Mouse (Mus musculus) forebrain, embryonic 11.5 days (tissue): Measurements from ENCODE around the gene Slc38a3. TPM values are rescaled to one million over a fixed set of nuclear protein-coding genes. Genes with fewer than 3 reads are reported as not detected.

Experiments used
- ATAC-seq: fragments of 200-750 bp; cut with Nextera tagmentation; replicated peaks from 2 replicates; pipeline ENCODE4 v1.8.0; 2017; ENCODE audit warnings: moderate TSS enrichment; ENCODE audit not compliant: low FRiP score
- DNase-seq: peaks from one replicate; pipeline ENCODE4 v3.0.0-alpha.2; 2017; ENCODE audit warnings: low spot score
- H3K27ac ChIP-seq: fragments of 300-500 bp; sonication (generic); 2 replicates; pipeline ENCODE4 v1.5.1; 2014; ENCODE audit warnings: low read depth, low read length
- H3K27me3 ChIP-seq: fragments of 300-500 bp; sonication (generic); 2 replicates; pipeline ENCODE4 v1.6.1; 2014; ENCODE audit warnings: mild to moderate bottlenecking, low read length, mixed read lengths; ENCODE audit not compliant: control insufficient read depth, insufficient read depth
- H3K36me3 ChIP-seq: fragments of 300-500 bp; sonication (generic); 2 replicates; pipeline ENCODE4 v1.6.1; 2014; ENCODE audit warnings: mild to moderate bottlenecking, low read length, moderate library complexity, mixed read lengths; ENCODE audit not compliant: control insufficient read depth, insufficient read depth
- H3K4me1 ChIP-seq: fragments of 300-500 bp; sonication (generic); replicated peaks from 2 replicates; pipeline ENCODE4 v1.6.1; 2014; ENCODE audit warnings: low read length, mixed read lengths; ENCODE audit not compliant: control insufficient read depth, insufficient read depth
- H3K4me2 ChIP-seq: fragments of 300-500 bp; sonication (generic); 2 replicates; pipeline ENCODE4 v1.6.1; 2014; ENCODE audit warnings: low read depth, mild to moderate bottlenecking, low read length, moderate library complexity, mixed read lengths; ENCODE audit not compliant: severe bottlenecking
- H3K4me3 ChIP-seq: fragments of 300-500 bp; sonication (generic); 2 replicates; pipeline ENCODE4 v1.5.1; 2014; ENCODE audit warnings: low read depth, low read length
- H3K9ac ChIP-seq: fragments of 300-500 bp; sonication (generic); 2 replicates; pipeline ENCODE4 v1.6.1; 2014; ENCODE audit warnings: low read length
- H3K9me3 ChIP-seq: fragments of 300-500 bp; sonication (generic); 2 replicates; pipeline ENCODE4 v1.6.1; 2016; ENCODE audit warnings: low read length, mixed read lengths; ENCODE audit not compliant: control insufficient read depth
- WGBS: fragments of 180-500 bp; shearing (Covaris S2); extraction: QIAGEN DNeasy Blood & Tissue Kit; methylation state at CpG from one replicate; pipeline ENCODE4 v1.1.7; 2014; 5-methylcytosine and 5-hydroxymethylcytosine counted together
- polyA plus RNA-seq: library from polyadenylated mRNA; unstranded; fragments of >200 nt; fragmentation: Nextera tagmentation; extraction: Ambion mirVana; gene quantifications from 2 replicates; pipeline ENCODE4 v1.2.1, GENCODE M21; 2014

Slc38a3 gene
- polyA plus RNA-seq, 1 experiment from 2014 or later = 6.7 TPM

DNA sequence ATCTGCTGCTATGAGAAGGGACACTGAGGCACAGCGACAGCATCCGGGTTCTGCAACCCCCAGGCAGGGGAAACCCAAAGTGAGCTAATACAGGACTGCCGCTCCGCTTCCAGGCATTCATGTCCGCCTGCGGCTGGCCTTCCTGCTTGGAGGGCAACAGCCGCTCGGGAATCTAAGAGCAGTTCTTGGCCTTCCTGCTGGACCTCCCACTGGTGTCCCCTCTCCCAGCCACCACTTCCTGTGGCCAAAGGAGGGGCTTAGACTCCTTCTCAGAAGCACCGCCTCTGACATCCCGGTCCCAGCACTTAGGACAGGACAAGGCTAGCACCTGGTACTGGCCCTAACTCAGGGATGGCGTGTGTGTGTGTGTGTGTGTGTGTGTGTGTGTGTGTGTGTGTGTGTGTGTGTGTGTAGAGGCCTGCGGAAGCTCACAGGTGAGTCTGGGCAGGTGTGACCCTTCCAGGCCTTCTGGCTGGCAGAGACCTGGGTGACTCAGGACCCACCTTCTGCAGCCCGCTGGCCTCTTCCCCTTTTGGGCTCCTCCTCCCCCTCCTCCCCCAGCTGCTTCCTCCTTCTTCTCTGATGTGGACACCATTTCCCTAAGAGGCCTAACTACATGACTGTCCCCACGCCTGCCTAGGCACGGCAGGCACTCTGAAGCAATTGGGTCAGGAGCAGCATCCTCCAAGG lies 40.5 kb downstream of the Slc38a3 start:
- H3K36me3 ChIP-seq = no peaks in the 10 kb centered on the region; the same call in 1 of the 2 replicates
- H3K27me3 ChIP-seq = no peaks in the 10 kb centered on the region
- peak overlapping the region; percentile 55 for H3K4me2 ChIP-seq
- H3K4me1 ChIP-seq = peaks cover 79% of the 10 kb centered on the region
- H3K4me3 ChIP-seq = no peak overlapping the region
- 34% methylated on average over 14 of the region's 15 CpGs for WGBS
- DNase-seq (no peak), ATAC-seq (no peak)
- H3K9ac ChIP-seq = peak overlapping the region; percentile 73
- peak overlapping the region; percentile 100 for H3K27ac ChIP-seq
- no peaks in the 10 kb centered on the region for H3K9me3 ChIP-seq

DNA sequence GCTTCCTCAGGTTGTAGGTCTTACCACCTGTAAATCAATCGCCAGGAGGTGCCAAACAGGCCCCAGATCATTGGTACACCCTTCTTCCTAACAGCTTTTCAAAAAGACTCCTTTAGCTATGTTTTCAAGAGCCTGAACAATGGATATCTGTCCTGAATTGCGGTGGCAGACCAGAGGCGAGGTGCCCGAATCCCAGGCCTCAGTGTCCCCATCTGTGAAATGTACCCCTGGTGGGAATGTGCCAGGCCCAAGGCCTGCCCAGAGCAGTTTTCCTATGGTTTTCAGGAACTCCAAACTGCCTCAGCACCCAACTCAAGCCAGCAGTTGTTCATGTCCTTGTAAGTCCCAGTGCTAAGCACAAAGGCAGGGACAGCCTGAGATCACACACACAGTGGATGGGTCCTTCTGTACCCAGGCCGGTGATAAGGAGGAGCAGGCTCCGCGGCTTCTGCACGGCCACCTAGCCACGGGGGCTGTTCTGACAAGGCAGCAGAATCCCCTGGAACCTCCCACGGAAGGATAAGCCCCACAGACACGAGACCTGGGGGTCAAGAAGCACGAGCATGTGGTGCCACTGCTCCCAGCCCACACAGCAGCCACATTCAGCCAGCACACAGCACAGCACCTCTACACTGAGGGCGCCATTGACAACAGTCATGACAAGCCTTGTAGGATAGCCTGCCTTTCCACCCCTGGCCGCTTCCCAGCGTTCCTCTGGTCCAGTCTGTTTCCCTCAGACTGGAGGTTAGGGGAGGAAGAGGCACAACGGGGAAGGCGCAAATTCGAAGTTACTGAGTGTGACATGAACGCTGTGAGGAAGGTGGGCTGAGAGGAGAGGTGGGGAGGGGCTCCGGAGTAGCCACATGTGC lies 41.7 kb downstream of the Slc38a3 start:
- Histone ChIP-seq H3K27ac (peak overlapping the region; percentile 100), H3K4me2 (peak overlapping the region; percentile 43), H3K4me1 (peaks cover 72% of the 10 kb centered on the region), H3K9ac (peak overlapping the region; percentile 63), H3K36me3 (no peaks in the 10 kb centered on the region; the same call in 1 of the 2 replicates), H3K9me3 (no peaks in the 10 kb centered on the region), H3K27me3 (no peaks in the 10 kb centered on the region), H3K4me3 (peak overlapping the region; percentile 16)
- ATAC-seq (no peak), DNase-seq (peak; percentile 69)
- 16% methylated on average over 20 of the region's 20 CpGs for WGBS

DNA sequence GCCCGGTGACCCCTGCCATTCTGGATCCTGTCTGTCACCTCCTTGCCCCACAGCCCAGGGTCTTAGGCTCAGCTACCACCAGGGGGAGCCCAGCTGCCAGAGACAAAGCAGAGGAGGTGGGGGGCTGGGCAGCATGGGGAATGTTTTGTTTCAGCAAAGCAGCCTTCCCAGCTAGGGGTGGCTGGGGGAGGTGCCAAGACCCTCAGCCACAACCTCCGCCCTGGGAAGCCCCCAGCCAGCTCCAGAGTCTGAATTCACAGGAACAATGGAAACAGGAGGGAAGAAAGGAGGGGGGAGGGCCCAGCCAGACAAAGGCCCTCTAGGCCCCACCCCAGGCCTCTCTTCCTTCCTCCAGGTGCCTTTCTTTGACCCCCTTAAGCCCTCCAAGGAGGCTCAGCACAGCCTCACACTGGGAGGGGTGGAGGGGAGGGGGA lies 42.5 kb downstream of the Slc38a3 start:
- peaks cover 65% of the 10 kb centered on the region for H3K4me1 ChIP-seq
- no peaks in the 10 kb centered on the region for H3K9me3 ChIP-seq
- H3K27ac ChIP-seq = peak overlapping the region; percentile 100
- DNase-seq (peak; percentile 98), ATAC-seq (peak; percentile 81)
- peak overlapping the region; percentile 43 for H3K4me2 ChIP-seq
- 0% methylated on average over 2 of the region's 2 CpGs for WGBS
- H3K9ac ChIP-seq = peak overlapping the region; percentile 63
- H3K27me3 ChIP-seq = no peaks in the 10 kb centered on the region
- H3K4me3 ChIP-seq = peak overlapping the region; percentile 16
- no peaks in the 10 kb centered on the region; the same call in 1 of the 2 replicates for H3K36me3 ChIP-seq

DNA sequence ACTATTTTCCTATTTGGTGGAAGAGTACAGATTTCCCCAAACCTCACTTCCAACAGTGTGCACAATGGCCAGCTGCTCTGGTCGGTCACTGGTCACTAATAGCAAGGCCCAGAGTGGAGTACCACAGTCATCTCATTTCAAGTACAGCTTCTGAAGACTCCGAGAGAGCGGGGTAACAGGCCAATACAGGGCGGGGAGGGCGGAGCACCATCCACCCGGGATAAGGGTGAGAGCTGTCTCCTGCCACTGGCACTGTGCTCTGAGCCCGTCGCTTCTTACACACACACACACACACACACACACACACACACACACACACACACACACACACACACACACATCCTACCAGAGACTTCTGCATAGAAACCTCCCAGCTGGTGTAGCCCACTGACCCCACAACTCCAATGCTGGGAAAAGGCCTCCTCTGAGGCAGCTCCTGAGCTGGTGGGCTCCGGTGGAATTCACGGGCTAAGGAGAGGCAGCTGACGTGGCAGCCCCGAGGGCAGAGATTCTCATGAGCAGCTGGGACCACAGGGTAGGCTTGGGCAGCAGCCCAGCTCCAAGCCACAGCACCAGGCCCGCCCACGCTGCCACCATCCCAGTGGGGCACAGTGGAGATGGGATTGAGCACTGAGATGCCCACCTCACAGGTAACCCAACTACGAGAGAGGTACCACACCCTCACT lies 43.0 kb downstream of the Slc38a3 start:
- WGBS = 26% methylated on average over 15 of the region's 15 CpGs
- Histone ChIP-seq H3K9me3 (no peaks in the 10 kb centered on the region), H3K36me3 (no peaks in the 10 kb centered on the region; the same call in 1 of the 2 replicates), H3K4me2 (peak overlapping the region; percentile 43), H3K27me3 (no peaks in the 10 kb centered on the region), H3K4me3 (peak overlapping the region; percentile 16; the same call in 1 of the 2 replicates), H3K9ac (peak overlapping the region; percentile 63), H3K27ac (peak overlapping the region; percentile 100), H3K4me1 (peaks cover 59% of the 10 kb centered on the region)
- DNase-seq (no peak), ATAC-seq (peak; percentile 53)

DNA sequence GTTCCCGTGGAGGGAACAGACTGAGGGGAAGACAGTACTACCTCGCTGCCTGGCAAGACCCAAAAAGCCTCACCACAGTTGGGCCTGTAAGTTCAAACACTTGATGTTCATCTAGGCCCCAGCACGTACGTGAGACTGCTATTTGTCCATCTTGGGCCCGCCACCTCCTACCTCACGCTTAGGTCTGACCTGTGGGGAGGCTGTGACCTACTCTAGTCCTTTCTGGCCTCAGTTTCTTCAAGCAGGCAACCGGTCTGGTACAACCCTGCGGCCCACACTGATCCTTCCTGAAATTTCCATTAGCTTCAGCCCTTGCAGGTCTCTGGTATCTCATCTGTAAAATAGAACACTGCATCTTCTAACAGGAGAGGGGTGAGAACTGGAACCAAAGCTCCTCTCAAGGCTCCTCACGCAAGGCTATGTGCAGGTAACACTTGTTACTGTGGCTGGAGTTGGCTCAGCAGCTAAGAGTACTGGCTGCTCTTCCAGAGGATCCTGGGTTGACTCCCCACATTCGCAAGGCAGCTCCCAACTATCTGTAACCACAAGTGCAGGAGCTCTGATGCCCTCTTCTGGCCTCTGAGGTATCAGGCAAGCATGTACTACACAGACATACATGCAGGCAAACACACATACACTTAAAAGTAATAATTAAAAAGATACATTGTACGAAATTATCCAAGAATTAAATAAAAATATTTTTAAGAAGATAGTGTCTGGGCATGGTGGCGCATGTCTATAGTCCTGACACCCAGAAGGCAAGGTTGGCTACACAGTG lies 43.8 kb downstream of the Slc38a3 start:
- H3K4me3 ChIP-seq = no peak overlapping the region
- ATAC-seq = no peak
- H3K27me3 ChIP-seq = no peaks in the 10 kb centered on the region
- 87% methylated on average over 12 of the region's 12 CpGs for WGBS
- H3K36me3 ChIP-seq = no peaks in the 10 kb centered on the region; the same call in 1 of the 2 replicates
- H3K4me1 ChIP-seq = peaks cover 52% of the 10 kb centered on the region
- peak overlapping the region; percentile 100; the same call in 1 of the 2 replicates for H3K27ac ChIP-seq
- H3K9me3 ChIP-seq = no peaks in the 10 kb centered on the region
- DNase-seq = no peak
- H3K9ac ChIP-seq = peak overlapping the region; percentile 7
- H3K4me2 ChIP-seq = no peak overlapping the region

DNA sequence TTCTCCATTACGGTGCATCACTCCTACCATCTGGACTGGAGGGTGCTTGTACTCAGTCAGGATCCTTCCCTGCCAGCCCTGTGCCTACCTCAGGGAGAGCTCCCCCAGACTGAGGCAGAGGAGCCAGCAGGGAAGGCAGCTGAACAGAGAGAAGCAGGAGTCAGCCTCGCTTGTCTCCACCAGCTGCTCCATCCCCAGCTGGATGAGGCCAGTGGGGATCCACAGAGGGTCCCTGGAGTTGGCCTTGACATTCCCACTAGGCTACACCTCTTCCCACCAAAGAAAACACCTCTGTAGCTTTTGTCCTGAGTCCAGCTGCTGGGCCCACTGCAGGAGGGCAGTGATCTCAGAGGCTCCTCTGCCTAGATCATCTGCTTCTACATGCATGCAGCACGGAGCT lies 44.4 kb downstream of the Slc38a3 start:
- WGBS = 86% methylated on average over 3 of the region's 3 CpGs
- peaks cover 47% of the 10 kb centered on the region for H3K4me1 ChIP-seq

DNA sequence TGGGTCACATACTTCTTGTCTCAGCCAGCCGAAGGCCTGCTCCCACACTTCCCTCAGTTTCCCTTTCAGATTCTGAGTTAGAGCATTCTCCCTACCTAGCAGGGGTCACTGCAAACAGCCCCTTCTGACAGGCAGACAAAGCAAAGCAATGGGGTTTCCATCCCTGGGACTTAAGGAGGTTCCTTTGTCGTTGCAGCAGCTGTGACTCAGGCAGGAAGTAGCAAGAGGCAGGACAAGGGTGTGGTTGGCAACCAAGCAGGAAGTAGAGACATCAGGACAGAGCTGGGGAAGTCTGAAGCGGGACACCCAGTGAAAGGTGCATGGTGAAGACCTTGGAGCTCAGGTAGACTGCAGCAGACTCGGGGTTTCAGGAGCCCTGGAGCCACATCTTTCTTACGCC lies 44.8 kb downstream of the Slc38a3 start:
- H3K36me3 ChIP-seq = peaks cover 3% of the 10 kb centered on the region; the same call in 1 of the 2 replicates
- H3K4me1 ChIP-seq = peaks cover 43% of the 10 kb centered on the region
- no peak for DNase-seq
- H3K4me2 ChIP-seq = no peak overlapping the region
- 77% methylated on average over 5 of the region's 5 CpGs for WGBS
- no peak overlapping the region for H3K4me3 ChIP-seq
- H3K9ac ChIP-seq = no peak overlapping the region
- no peak for ATAC-seq
- H3K9me3 ChIP-seq = no peaks in the 10 kb centered on the region
- H3K27me3 ChIP-seq = no peaks in the 10 kb centered on the region
- H3K27ac ChIP-seq = no peak overlapping the region

More for the DNA sequence above, 44.4 kb downstream of the Slc38a3 start:
- H3K4me2 ChIP-seq = no peak overlapping the region
- H3K9ac ChIP-seq = no peak overlapping the region; the same call in 1 of the 2 replicates
- H3K27me3 ChIP-seq = no peaks in the 10 kb centered on the region
- H3K27ac ChIP-seq = no peak overlapping the region
- no peak for ATAC-seq
- H3K4me3 ChIP-seq = no peak overlapping the region
- DNase-seq = no peak
- H3K9me3 ChIP-seq = no peaks in the 10 kb centered on the region
- H3K36me3 ChIP-seq = peaks cover 2% of the 10 kb centered on the region; the same call in 1 of the 2 replicates

DNA sequence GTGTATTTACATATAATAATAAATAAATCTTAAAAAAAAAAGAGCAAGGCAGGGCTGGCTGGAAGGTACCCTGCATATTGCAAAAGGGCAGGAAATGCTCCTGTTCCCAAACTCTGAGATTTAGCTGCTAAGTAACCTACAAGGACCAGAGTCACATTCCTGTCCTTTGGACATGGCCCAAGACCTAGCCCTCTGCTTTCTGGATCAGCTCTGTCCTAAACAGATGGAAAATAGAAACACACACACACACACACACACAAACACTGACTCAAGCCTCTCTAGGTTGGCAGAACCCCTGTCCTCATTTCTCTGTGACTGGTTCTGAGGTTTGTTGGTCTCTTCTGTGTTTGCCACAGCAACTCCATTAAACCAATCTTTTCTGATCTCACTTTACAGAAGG lies 48.4 kb downstream of the Slc38a3 start:
- no peak overlapping the region for H3K27ac ChIP-seq
- H3K9me3 ChIP-seq = no peaks in the 10 kb centered on the region
- H3K4me2 ChIP-seq = no peak overlapping the region
- peaks cover 22% of the 10 kb centered on the region for H3K36me3 ChIP-seq
- H3K4me3 ChIP-seq = no peak overlapping the region
- DNase-seq = no peak
- peaks cover 14% of the 10 kb centered on the region for H3K4me1 ChIP-seq
- H3K9ac ChIP-seq = no peak overlapping the region
- no peak for ATAC-seq
- no peaks in the 10 kb centered on the region for H3K27me3 ChIP-seq
